Mouse (Mus musculus) lung, postnatal 25 days (tissue): Measurements from ENCODE around the gene Six2.
A peak's percentile ranks its signal among the peaks of the same experiment; 100 is the strongest.

ENCODE experiments used
- DNase-seq: peaks from one replicate; pipeline ENCODE4 v3.0.0; 2022; ENCODE audit warnings: low spot score

The Six2 gene

DNA sequence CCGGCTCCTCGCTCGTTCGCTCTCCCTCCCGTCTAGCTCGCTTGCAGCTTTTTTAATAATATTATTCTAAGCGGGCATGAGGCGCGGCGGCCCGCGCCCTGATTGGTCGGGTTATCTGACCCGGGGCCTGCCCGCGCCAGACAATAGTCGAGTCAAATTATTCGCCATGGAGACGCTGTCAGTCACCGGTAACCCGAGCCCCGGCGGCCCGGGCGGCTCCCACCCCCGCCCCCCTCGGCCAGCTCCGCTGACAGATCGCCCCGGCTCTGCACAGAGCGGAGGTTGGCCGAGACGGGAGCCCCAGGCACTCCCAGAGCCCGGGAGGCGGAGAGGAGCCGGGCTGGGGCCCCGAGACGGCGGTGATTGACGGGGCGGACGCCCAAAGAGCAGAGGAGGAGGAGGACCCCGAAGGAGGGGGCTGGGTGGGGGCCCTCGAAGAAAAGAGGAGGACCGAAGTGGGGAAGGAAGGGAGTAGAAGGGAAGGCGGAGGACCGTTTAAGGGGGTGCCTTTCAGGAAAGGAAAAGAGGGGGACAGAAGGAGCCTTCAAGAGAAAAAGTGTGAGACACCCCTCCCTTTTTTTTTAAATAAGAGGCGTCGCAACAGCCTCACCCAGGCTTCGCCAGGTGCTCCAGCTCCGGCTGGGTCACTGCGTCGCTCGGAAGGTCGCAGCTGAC lies at the start of gene Six2:
Six2 (minus strand) TSS at position 39 of the 675 bp plus-strand sequence.
- peak; percentile 34 for DNase-seq

GRCm38 (mm10) chr17:85737090-85737780 lies 49.2 kb upstream of the Six2 start:
- DNase-seq: no peak

DNA sequence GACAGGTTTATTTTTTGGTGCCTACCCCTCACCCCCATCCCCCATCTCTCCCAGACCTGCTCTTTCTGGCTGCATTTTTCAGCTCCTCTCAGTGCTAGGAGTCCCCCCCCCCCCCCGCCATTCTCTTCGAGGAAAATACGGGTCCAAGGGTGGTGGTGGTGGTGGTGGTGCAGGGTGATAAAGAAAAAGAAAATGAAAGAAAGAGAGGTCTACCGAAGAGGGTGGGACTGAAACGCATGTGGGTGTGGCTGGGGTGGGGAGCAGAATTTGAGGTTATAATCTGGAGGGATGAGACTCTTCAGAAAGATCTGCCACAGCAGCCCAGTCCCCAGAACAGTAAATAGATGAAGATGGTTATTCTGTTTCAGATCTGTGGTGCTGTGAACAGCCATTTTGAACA lies 43.3 kb upstream of the Six2 start:
- DNase-seq: no peak

DNA sequence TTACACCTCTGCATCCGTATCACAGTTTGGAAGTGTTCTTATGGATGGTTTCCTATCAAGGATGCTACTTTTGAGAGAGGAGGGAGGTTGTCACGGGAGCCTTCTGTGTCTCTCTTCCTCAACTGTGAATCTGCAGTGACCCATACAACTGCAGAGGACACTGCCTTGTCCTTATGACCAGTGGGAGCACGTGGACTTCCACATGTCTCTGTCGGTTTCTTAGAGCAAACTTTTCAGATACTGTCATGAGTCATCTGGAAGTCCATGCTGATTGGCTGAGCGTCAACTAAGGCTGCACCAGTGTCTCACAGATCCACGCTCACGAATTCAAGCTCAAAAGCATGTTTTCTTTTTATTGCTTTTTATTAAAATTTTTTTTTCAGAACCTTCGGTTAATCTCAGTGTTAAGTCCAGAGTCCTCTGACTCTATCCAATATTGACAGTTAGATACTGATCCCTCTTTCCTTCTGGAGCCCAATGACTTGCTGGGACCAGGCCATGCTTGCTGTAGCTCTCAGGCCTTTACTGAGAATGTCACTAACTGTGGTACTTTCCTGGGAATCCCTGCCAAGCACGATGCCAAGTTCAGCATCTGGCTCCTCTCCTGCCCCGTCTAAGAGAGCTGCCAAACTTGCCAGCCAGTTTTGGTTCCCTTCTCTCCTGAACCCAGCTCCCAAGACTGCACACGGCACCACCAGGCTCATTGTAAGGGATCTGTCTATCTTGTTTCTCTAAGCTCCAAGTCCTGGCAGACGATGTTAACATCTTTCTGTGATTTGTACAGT lies 42.3 kb upstream of the Six2 start:
- DNase-seq: no peak

DNA sequence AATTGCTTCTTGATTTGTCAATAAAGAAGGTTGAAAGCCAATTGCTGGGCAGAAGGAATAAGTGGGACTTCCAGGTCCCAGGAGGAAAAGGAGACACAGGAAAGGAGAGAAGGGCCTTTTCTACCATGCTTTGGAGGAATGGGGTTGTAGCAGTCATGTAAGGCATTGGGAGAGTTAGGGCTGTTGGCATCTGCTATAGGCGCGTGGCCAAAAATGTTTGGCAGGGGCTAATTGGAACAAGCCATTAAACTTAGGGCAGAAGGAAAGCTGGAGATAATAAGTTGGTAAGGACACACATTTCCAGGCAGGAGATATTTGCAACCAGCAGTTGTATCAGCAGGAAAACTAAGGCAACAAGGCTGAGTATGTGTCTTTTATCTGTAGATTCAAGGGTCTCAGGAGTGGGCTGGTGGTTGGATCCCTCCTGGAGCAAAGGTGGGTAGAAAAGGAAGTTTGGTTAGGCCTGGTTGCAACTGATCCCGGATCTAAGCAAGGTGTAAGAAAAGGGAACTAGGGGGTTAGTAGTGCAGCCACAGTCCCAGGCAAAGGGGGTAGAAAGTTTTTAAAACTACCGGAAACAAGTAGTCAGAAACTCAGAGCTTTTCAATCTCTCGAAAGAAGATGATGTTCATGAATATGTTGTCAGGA lies 40.1 kb upstream of the Six2 start:
- no peak for DNase-seq

DNA sequence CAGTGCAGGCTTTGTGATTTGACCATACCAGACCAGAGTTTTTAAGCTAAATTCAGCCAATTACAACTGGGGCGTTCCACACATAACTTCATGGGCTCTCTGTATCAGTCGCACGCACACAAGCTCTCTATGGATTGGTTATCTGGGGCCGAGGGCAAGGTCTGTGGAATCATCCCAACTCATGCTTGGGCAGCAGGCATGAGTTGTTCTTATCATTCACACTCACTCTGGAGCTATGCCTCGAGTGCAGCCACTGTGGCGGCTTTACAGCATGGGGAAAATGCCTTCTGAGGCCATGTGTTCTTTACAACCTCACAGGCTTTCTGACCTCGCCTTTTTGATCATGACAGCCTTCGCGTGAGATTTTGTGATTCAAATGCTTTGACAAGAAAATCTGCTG lies 37.9 kb upstream of the Six2 start:
- DNase-seq: no peak

GRCm38 (mm10) chr17:85723166-85723565 lies 35.1 kb upstream of the Six2 start:
- DNase-seq: no peak

DNA sequence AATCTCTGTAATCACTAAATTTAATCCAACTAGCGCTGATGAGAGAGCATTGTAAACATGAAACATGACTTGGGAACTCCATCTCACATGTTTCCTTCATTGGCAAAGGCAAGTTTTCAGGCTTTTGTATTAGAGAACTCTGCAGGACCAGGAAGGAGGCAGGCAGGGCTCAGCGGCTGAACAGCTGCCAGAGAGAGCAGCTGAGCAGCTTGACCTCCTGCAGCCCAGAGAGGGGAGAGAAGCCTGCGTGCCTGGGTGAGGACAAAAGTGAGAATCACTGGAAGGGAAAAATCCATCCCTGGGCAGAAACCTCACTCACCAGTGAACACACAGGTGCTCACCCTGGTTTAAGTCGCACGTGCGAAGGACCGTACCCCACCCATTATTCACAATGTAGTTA lies 29.2 kb upstream of the Six2 start:
- no peak for DNase-seq

DNA sequence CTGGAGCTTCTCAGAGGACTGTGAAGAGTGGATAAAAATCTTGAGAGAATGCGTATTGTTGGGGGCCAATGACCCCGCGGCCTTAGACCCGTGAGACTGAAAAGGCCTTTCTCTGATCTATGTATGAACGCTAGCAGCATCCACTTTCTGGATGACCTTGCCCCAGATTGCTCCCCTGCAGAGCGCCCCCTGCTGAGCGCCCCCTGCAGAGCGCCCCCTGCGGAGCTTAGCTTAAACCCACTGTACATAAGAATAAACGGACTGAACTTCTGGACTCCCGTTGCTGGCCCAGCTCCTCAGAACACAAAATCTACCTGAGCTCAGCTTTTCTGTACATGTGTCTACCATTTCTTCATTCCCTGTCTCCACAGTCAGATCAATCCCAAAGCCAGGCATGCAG lies 27.7 kb upstream of the Six2 start:
- no peak for DNase-seq

GRCm38 (mm10) chr17:85714370-85714769 lies 26.3 kb upstream of the Six2 start:
- no peak for DNase-seq

DNA sequence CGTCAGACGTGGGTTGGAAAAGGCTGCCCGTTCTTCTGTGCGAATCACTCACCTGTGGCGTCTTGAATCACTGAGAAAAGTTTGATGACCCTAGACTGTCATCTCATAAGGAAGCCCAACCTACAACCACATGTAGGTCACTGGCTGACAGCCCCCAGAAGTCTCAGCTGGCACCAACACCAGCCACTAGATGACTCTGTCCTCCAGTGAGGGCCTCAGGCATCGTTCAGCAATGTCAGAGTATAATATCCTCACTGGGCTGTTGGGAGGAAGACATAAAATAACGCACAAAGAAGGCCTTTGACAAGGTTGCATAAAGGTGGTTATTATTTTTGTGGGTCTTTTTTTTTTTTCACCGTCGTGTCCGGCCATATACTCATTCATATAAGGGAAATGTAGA lies 24.8 kb upstream of the Six2 start:
- DNase-seq: no peak

DNA sequence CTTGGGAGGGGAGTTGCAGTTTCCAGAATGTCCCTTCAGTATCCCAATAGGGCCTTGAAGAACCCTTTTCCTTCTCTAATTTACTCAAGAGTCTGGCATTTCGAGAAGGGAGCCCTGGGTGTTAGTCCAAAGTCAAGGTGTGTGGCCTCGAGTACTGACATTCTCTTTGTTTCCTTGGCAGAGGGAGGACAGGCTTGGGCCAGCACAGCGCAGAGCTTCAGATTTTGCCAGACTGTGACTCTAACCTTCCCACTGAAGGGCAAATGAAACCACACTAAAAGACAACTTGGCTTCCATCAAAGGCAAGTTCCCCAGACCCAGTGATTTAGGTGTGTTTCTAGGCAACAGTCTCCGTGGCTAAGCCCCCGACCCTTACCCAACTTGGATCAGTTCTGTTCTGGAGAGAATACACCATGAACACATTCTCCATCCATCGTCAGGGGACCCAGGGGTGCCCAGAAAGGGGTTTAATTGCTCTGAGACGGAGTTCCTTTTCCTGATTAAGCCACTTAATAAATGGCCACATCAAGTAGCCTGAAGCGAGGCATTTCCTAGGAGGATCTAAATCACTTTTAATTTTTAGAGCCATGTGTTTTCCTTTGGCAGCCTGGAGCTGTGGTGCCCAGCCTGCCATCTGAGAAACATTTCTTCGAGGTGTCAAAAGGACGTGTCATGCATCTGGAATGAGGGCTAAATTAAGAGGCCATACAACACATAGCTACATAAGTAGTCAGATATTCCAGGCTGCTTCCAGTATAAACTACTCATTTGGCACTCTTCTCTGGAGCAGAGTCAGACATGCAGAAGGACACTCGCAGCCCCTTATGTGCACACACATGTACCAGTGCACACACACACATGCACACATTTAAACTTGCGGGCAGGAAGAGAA lies 16.5 kb upstream of the Six2 start:
- DNase-seq: no peak

DNA sequence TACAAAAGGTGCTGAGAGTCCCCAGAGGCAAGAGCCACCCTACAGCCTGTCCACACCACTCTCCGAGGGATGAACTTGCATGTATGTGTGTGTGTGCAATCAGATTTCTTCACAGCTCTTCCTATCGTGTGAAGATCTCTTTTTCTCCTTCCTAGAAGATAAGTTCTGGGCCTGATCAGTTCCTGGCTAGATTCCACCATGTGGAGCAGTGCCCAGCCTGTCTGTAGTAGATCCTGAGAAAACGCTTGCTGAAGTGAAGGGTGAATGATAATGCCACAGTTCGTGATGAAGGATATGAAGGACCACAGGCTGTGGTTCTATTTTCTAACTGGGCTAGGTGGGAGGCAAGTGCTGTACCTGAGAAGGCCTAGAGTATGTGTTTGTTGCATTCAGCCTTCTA lies 12.0 kb upstream of the Six2 start:
- DNase-seq: no peak

GRCm38 (mm10) chr17:85698643-85699042 lies 10.6 kb upstream of the Six2 start:
- DNase-seq: no peak

DNA sequence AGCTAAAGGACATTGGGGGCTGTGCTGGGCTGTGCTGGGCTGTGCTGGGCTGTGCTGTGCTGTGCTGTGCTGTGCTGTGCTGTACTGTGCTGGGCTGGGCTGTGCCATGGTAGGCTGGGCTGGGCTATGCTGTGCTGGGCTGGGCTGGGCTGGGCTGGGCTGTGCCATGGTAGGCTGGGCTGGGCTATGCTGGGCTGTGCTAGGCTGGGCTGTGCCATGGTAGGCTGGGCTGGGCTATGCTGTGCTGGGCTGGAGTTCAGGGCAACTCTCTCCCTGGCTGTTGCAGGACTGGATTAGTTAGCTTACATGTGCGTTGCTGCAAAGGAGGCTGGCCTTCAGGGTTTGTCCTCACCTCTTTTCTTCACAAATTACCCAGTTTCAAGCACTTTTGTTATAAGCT lies 9.9 kb upstream of the Six2 start:
- DNase-seq: no peak

DNA sequence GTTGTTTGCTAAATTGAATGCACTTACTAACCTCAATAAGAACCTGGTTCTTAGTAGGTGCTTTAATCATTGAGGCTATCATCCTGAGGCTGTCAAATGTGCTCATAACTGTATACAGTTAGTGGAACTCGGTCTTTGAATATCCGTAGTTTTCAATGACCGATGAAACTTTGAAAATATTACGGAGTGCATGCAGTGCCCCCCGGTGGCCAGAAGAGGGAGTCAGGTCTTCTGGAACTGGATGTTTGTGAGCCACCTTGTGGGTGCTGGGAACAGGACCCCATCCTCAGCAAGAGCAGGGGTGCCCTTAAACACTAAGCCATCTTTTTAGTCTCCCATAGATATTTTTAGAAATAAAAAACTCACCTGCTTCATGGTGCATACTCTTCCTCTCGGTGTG lies 6.4 kb upstream of the Six2 start:
- no peak for DNase-seq

GRCm38 (mm10) chr17:85693101-85693500 lies 5.0 kb upstream of the Six2 start:
- DNase-seq: no peak

GRCm38 (mm10) chr17:85692594-85692993 lies 4.5 kb upstream of the Six2 start:
- DNase-seq: no peak

- no peak for DNase-seq
Measured at GRCm38 (mm10) chr17:85691701-85692536, 3.8 kb upstream of the Six2 start.

DNA sequence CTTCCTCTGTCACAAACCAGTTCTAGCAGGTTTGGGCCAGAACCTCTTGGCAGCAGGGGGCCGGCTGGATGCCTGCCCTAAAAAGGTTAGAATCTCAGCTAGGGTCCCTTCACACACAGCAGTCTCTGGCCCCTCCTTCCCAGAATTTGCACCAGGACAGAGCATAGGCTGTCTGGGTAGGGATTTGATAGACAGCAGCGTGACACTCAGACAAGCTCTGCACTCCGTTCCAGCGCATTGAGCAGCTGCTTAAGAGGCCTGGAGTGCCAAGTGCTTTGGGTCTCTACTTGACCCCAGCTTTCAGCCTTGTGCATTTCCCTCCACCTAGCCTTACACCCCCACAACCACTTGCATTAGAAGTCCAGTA lies 2.9 kb upstream of the Six2 start:
- no peak for DNase-seq
